Mouse (Mus musculus) ES-E14 (cell line): ENCODE results near the gene Arl6ip5. TPM values are rescaled to one million over a fixed set of nuclear protein-coding genes. Genes with fewer than 3 reads are reported as not detected.
"Not testable (repeated sequence)": the region's sequence is repeated elsewhere in the genome, so short reads cannot be mapped to it uniquely, and the experiment has no call there.

Source experiments
- DNase-seq: peaks from one replicate; pipeline ENCODE4 v3.0.0-alpha.2; 2013; ENCODE audit warnings: low read depth, low spot score
- H3K27ac ChIP-seq: 2 replicates; pipeline ENCODE4 v1.5.1; 2012; ENCODE audit warnings: low read depth, mild to moderate bottlenecking, low read length, moderate library complexity, mixed read lengths; ENCODE audit not compliant: poor library complexity, insufficient read depth, severe bottlenecking
- H3K36me3 ChIP-seq: 2 replicates; pipeline ENCODE4 v1.6.1; 2012; ENCODE audit warnings: mild to moderate bottlenecking, low read length, moderate library complexity, mixed read lengths; ENCODE audit not compliant: control insufficient read depth, poor library complexity, insufficient read depth, severe bottlenecking
- H3K4me1 ChIP-seq, 2 experiments: fragments of 150-350 bp in 1 of 2; sonication (generic) in 1 of 2; 2 replicates each; pipeline ENCODE4 v1.6.1; 2012; ENCODE audit warnings: low read length in 2 of 2, mild to moderate bottlenecking in 1 of 2, mixed read lengths in 1 of 2; ENCODE audit not compliant: control insufficient read depth in 2 of 2, insufficient read depth in 2 of 2, poor library complexity in 1 of 2
- H3K4me3 ChIP-seq, 2 experiments: fragments of 150-350 bp in 1 of 2; sonication (generic) in 1 of 2; 2 replicates each; pipeline ENCODE4 v1.5.1; 2012; ENCODE audit warnings: low read length in 2 of 2, low read depth in 1 of 2, mild to moderate bottlenecking in 1 of 2, mixed read lengths in 1 of 2; ENCODE audit not compliant: insufficient read depth in 1 of 2, poor library complexity in 1 of 2, severe bottlenecking in 1 of 2
- H3K9ac ChIP-seq: 2 replicates; pipeline ENCODE4 v1.6.1; 2012; ENCODE audit warnings: low read depth, mild to moderate bottlenecking, low read length, mixed read lengths; ENCODE audit not compliant: poor library complexity, insufficient read depth, severe bottlenecking
- H3K9me3 ChIP-seq: fragments of 150-350 bp; sonication (generic); 2 replicates; pipeline ENCODE4 v1.6.1; 2012; ENCODE audit warnings: low read depth, mild to moderate bottlenecking, low read length; ENCODE audit not compliant: control insufficient read depth, insufficient read depth
- CHD2 ChIP-seq: IDR thresholded peaks from 2 replicates; pipeline ENCODE4 v1.6.1; 2014; ENCODE audit warnings: mild to moderate bottlenecking, low read depth, low read length, inconsistent platforms
- HCFC1 ChIP-seq: IDR thresholded peaks from 2 replicates; pipeline ENCODE4 v1.6.1; 2012; ENCODE audit warnings: low read length, inconsistent platforms, borderline replicate concordance; ENCODE audit not compliant: insufficient read depth
- MAFK ChIP-seq: IDR thresholded peaks from 2 replicates; pipeline ENCODE4 v1.6.1; 2014; ENCODE audit warnings: mild to moderate bottlenecking, low read depth, low read length, inconsistent platforms; ENCODE audit not compliant: insufficient read depth
- ZC3H11A ChIP-seq: IDR thresholded peaks from 2 replicates; pipeline ENCODE4 v1.6.1; 2012; ENCODE audit warnings: low read depth, mild to moderate bottlenecking, inconsistent platforms, low read length, borderline replicate concordance
- ZNF384 ChIP-seq: IDR thresholded peaks from 2 replicates; pipeline ENCODE4 v1.6.1; 2012; ENCODE audit warnings: low read depth, low read length, inconsistent platforms
- in situ Hi-C, 2 experiments: fragments of 600-800 bp; cut with MboI; formaldehyde crosslinking; loops; one replicate each; pipeline ENCODE4 v1.15.1; 2025; ENCODE audit warnings: low sequenced_read_pairs in 2 of 2, inconsistent platforms in 1 of 2; ENCODE audit not compliant: unreplicated experiment in 2 of 2
- total RNA-seq: library from RNA; depleted of rRNA; stranded (reverse); fragments of 300-350 nt; gene quantifications from 2 replicates; pipeline ENCODE4 v1.2.3, GENCODE M21; 2012

Arl6ip5 gene
- total RNA-seq, 1 experiment: 46.5 TPM

DNA sequence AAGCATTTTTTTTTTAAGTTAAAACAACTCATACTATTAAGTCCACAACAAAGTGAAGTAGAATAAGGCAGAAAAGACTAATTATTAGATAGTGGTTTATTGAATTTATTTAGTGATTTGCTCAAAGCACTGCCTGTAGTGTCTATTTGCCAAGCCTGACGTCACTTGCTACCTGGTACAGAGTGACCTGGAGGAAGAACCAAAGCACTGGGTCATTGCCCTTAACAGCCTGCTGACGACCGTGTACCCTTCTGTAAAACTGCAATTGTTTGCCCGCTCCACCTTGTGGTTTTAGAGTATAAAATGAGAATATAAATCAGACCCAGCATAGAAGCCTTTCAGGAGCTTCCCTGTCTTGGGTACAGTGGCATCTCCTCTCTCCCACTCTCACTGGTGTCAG lies 51.7 kb downstream of the Arl6ip5 start:
- Histone ChIP-seq H3K4me1 (no peaks in the 10 kb centered on the region), H3K27ac (no peak overlapping the region), H3K9me3 (no peaks in the 10 kb centered on the region), H3K36me3 (no peaks in the 10 kb centered on the region), H3K4me3 (no peak overlapping the region), H3K9ac (no peak overlapping the region)
- TF ChIP-seq MAFK (no peak), ZC3H11A (no peak), ZNF384 (no peak), CHD2 (no peak), HCFC1 (no peak)
- DNase-seq: no peak
- in situ Hi-C loops: loop anchor here (25.0 kb wide), 2 partner anchors 150 to 475 kb away; no protein-coding TSS in a partner anchor

DNA sequence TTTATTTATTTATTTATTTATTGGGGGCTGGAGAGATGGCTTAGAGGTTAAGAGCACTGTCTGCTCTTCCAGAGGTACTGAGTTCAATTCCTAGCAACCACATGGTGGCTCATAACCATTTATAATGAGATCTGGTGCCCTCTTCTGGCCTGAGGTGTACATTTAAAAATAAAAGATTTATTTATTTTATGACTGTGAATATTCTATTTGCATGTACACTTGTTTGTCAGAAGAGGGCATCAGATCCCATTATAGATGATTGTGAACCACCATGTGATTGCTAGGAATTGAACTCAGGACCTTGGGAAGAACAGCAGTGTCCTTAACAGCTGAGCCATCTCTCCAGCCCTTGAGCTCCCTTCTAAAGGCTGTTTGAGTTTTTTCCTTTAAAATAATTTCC lies 53.3 kb downstream of the Arl6ip5 start:
- not testable (repeated sequence) for H3K9ac ChIP-seq, DNase-seq, H3K4me3 ChIP-seq, H3K9me3 ChIP-seq, H3K36me3 ChIP-seq, H3K27ac ChIP-seq, H3K4me1 ChIP-seq
- in situ Hi-C loops: loop anchor here (25.0 kb wide), 2 partner anchors 149 to 474 kb away; no protein-coding TSS in a partner anchor

DNA sequence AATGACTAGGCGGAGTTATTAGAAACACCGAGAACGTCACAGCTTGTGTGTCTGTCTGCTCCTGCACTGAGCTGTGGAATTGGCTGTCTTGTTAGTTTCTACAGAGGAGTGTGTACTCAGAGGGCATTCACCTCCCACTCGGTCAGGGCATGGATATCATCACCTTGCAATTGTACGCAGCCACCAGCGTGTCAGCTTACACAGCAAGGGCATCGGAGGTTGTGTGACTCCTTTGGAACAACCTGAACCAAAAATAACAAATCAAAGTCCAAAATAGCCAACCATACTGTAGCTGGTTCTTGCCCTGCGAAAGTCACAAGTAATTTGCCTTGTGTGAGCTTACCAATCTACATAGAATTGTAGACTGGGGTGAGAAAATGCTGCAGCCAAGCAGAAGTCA lies 54.8 kb downstream of the Arl6ip5 start:
- Histone ChIP-seq H3K4me1 (no peaks in the 10 kb centered on the region), H3K36me3 (no peaks in the 10 kb centered on the region), H3K9me3 (no peaks in the 10 kb centered on the region), H3K27ac (no peak overlapping the region), H3K4me3 (no peak overlapping the region), H3K9ac (no peak overlapping the region)
- in situ Hi-C loops: loop anchor here (25.0 kb wide), 2 partner anchors 147 to 472 kb away; no protein-coding TSS in a partner anchor
- TF ChIP-seq CHD2 (no peak), HCFC1 (no peak), ZC3H11A (no peak), MAFK (no peak), ZNF384 (no peak)
- DNase-seq: no peak

DNA sequence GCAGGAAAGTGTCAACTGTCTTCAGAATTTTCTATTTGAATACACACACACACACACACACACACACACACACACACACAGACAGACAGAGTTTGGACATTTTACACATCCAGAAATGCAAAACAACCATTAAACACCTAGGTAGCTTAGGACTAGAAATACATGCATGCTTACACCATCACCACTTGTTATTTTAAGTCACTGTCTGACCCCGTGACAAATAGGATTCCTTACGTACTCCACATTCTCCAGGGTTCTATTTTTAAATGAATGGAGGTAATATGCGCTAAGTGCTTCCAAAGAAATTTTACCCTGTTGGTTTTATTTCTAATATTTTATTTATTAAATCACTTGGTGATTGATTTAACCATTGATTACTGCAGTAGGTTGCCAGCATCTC lies 55.2 kb downstream of the Arl6ip5 start:
- no peaks in the 10 kb centered on the region for H3K4me1 ChIP-seq
- no peaks in the 10 kb centered on the region for H3K9me3 ChIP-seq
- DNase-seq: no peak
- in situ Hi-C loops: loop anchor here (25.0 kb wide), 2 partner anchors 147 to 472 kb away; no protein-coding TSS in a partner anchor
- no peaks in the 10 kb centered on the region for H3K36me3 ChIP-seq
- H3K27ac ChIP-seq: no peak overlapping the region
- TF ChIP-seq ZC3H11A: no peak
- no peak for TF ChIP-seq HCFC1
- no peak for TF ChIP-seq MAFK
- no peak for TF ChIP-seq ZNF384
- TF ChIP-seq CHD2: no peak
- H3K9ac ChIP-seq: no peak overlapping the region
- no peak overlapping the region for H3K4me3 ChIP-seq

DNA sequence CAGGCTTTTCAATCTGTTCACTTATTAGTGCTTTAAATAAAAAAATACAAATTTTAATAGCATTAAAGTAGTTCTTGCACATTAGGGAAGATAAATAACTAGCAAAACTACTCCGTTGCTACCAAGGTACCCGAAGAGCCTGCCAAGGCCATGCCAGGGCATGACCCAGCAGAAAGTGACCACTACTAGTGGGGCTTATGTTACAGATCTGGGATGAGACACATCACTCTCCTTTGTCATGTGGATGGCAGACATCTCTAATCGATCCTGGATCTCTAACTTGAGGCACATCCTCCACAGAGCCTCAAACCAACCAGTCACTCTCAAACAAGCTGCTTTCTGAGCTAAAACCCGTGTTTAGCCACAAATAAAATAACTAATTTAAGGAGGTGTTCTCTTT lies 56.2 kb downstream of the Arl6ip5 start:
- in situ Hi-C loops: loop anchor here (25.0 kb wide), 2 partner anchors 146 to 471 kb away; no protein-coding TSS in a partner anchor
- no peak overlapping the region for H3K9ac ChIP-seq
- no peak for DNase-seq

More for the DNA sequence above, 56.2 kb downstream of the Arl6ip5 start:
- Histone ChIP-seq H3K4me3 (no peak overlapping the region), H3K4me1 (no peaks in the 10 kb centered on the region), H3K36me3 (no peaks in the 10 kb centered on the region), H3K27ac (no peak overlapping the region), H3K9me3 (no peaks in the 10 kb centered on the region)
- TF ChIP-seq ZC3H11A: no peak
- TF ChIP-seq MAFK: no peak
- no peak for TF ChIP-seq HCFC1
- no peak for TF ChIP-seq CHD2
- TF ChIP-seq ZNF384: no peak
